Mouse (Mus musculus) hindbrain, embryonic 13.5 days (tissue): ENCODE measurements around the gene Sec14l5. TPM values are rescaled to one million over a fixed set of nuclear protein-coding genes. Genes with fewer than 3 reads are reported as not detected.
A peak's percentile ranks its signal among the peaks of the same experiment; 100 is the strongest.

Experiments used
- ATAC-seq: fragments of 200-750 bp; cut with Nextera tagmentation; 2 replicates; pipeline ENCODE4 v1.8.0; 2017; ENCODE audit warnings: moderate TSS enrichment; ENCODE audit not compliant: low FRiP score
- H3K27ac ChIP-seq: fragments of 300-500 bp; sonication (generic); 2 replicates; pipeline ENCODE4 v1.5.1; 2015; ENCODE audit warnings: inconsistent platforms, mild to moderate bottlenecking, moderate library complexity
- H3K27me3 ChIP-seq: fragments of 300-500 bp; sonication (generic); 2 replicates; pipeline ENCODE4 v1.6.1; 2015; ENCODE audit warnings: mild to moderate bottlenecking, inconsistent platforms
- H3K36me3 ChIP-seq: fragments of 300-500 bp; sonication (generic); 2 replicates; pipeline ENCODE4 v1.6.1; 2015; ENCODE audit warnings: mild to moderate bottlenecking, inconsistent platforms
- H3K4me1 ChIP-seq: fragments of 300-500 bp; sonication (generic); replicated peaks from 2 replicates; pipeline ENCODE4 v1.6.1; 2015; ENCODE audit warnings: inconsistent platforms
- H3K4me2 ChIP-seq: fragments of 300-500 bp; sonication (generic); 2 replicates; pipeline ENCODE4 v1.6.1; 2015; ENCODE audit warnings: inconsistent platforms, mild to moderate bottlenecking, moderate library complexity
- H3K4me3 ChIP-seq: fragments of 300-500 bp; sonication (generic); 2 replicates; pipeline ENCODE4 v1.5.1; 2015; ENCODE audit warnings: mild to moderate bottlenecking, inconsistent platforms
- H3K9ac ChIP-seq: fragments of 300-500 bp; sonication (generic); 2 replicates; pipeline ENCODE4 v1.6.1; 2015; ENCODE audit warnings: mild to moderate bottlenecking, inconsistent platforms
- H3K9me3 ChIP-seq: fragments of 300-500 bp; sonication (generic); 2 replicates; pipeline ENCODE4 v1.6.1; 2016; ENCODE audit warnings: inconsistent platforms
- WGBS: fragments of 180-500 bp; shearing (Covaris S2); methylation state at CpG from one replicate; pipeline ENCODE4 v1.1.7; 2015; 5-methylcytosine and 5-hydroxymethylcytosine counted together
- polyA plus RNA-seq: library from polyadenylated mRNA; unstranded; fragments of >200 nt; fragmentation: Nextera tagmentation; extraction: Ambion mirVana; gene quantifications from 2 replicates; pipeline ENCODE4 v1.2.1, GENCODE M21; 2015

The Sec14l5 gene
- polyA plus RNA-seq, 1 experiment from 2014 or later: 0.66 TPM

- Histone ChIP-seq H3K36me3 (no peaks in the 10 kb centered on the region), H3K9me3 (no peaks in the 10 kb centered on the region), H3K9ac (no peak overlapping the region), H3K4me2 (no peak overlapping the region), H3K4me3 (no peak overlapping the region), H3K27me3 (peaks cover 9% of the 10 kb centered on the region; the same call in 1 of the 2 replicates), H3K4me1 (peaks cover 22% of the 10 kb centered on the region), H3K27ac (no peak overlapping the region)
- 80% methylated on average over 3 of the region's 3 CpGs for WGBS
- ATAC-seq: no peak
Observed at GRCm38 (mm10) chr16:5157113-5157512, 10.2 kb downstream of the Sec14l5 start.

- 77% methylated on average over 8 of the region's 8 CpGs for WGBS
- no peaks in the 10 kb centered on the region for H3K9me3 ChIP-seq
- ATAC-seq: no peak
- peaks cover 9% of the 10 kb centered on the region; the same call in 1 of the 2 replicates for H3K27me3 ChIP-seq
- H3K4me2 ChIP-seq: no peak overlapping the region
- H3K4me1 ChIP-seq: peaks cover 4% of the 10 kb centered on the region
- no peak overlapping the region for H3K4me3 ChIP-seq
- H3K9ac ChIP-seq: no peak overlapping the region
- no peak overlapping the region for H3K27ac ChIP-seq
- no peaks in the 10 kb centered on the region for H3K36me3 ChIP-seq
Observed at GRCm38 (mm10) chr16:5159248-5159647, 12.3 kb downstream of the Sec14l5 start.

GRCm38 (mm10) chr16:5164327-5164726, 17.4 kb downstream of the Sec14l5 start:
- no peaks in the 10 kb centered on the region for H3K36me3 ChIP-seq
- no peaks in the 10 kb centered on the region for H3K9me3 ChIP-seq
- H3K4me3 ChIP-seq: no peak overlapping the region
- 74% methylated on average over 6 of the region's 6 CpGs for WGBS
- 0 out of 2 replicates have a peak, but pooled peaks cover 6% of the 10 kb centered on the region for H3K27me3 ChIP-seq
- no peak overlapping the region for H3K9ac ChIP-seq
- no peaks in the 10 kb centered on the region; the same call in 1 of the 2 replicates for H3K4me1 ChIP-seq
- ATAC-seq: no peak
- H3K4me2 ChIP-seq: no peak overlapping the region
- H3K27ac ChIP-seq: no peak overlapping the region

- H3K9ac ChIP-seq: no peak overlapping the region
- H3K4me1 ChIP-seq: no peaks in the 10 kb centered on the region
- no peak overlapping the region for H3K4me3 ChIP-seq
- H3K36me3 ChIP-seq: no peaks in the 10 kb centered on the region
- ATAC-seq: no peak
- H3K4me2 ChIP-seq: no peak overlapping the region
- no peaks in the 10 kb centered on the region for H3K9me3 ChIP-seq
- H3K27me3 ChIP-seq: 0 out of 2 replicates have a peak, but pooled peaks cover 6% of the 10 kb centered on the region
- no peak overlapping the region for H3K27ac ChIP-seq
- 90% methylated on average over 2 of the region's 2 CpGs for WGBS
Observed at GRCm38 (mm10) chr16:5168038-5168437, 21.1 kb downstream of the Sec14l5 start.

- WGBS: 84% methylated on average over 5 of the region's 5 CpGs
- no peaks in the 10 kb centered on the region for H3K9me3 ChIP-seq
- no peak for ATAC-seq
Observed at GRCm38 (mm10) chr16:5168829-5169228, 21.9 kb downstream of the Sec14l5 start.

GRCm38 (mm10) chr16:5172636-5173035, 25.7 kb downstream of the Sec14l5 start:
- no peak overlapping the region for H3K27ac ChIP-seq
- ATAC-seq: no peak
- no peaks in the 10 kb centered on the region for H3K4me1 ChIP-seq
- H3K36me3 ChIP-seq: no peaks in the 10 kb centered on the region
- H3K9me3 ChIP-seq: no peaks in the 10 kb centered on the region
- H3K27me3 ChIP-seq: 0 out of 2 replicates have a peak, but pooled peaks cover 3% of the 10 kb centered on the region
- H3K4me3 ChIP-seq: no peak overlapping the region
- WGBS: 92% methylated on average over 6 of the region's 6 CpGs
- H3K4me2 ChIP-seq: no peak overlapping the region
- H3K9ac ChIP-seq: no peak overlapping the region

More at GRCm38 (mm10) chr16:5168829-5169228, 21.9 kb downstream of the Sec14l5 start:
- no peak overlapping the region for H3K27ac ChIP-seq
- H3K4me1 ChIP-seq: no peaks in the 10 kb centered on the region
- H3K36me3 ChIP-seq: no peaks in the 10 kb centered on the region
- no peak overlapping the region for H3K9ac ChIP-seq
- 0 out of 2 replicates have a peak, but pooled peaks cover 6% of the 10 kb centered on the region for H3K27me3 ChIP-seq
- no peak overlapping the region for H3K4me3 ChIP-seq
- H3K4me2 ChIP-seq: no peak overlapping the region

GRCm38 (mm10) chr16:5183310-5183975, 36.5 kb downstream of the Sec14l5 start:
- Histone ChIP-seq H3K9ac (no peak overlapping the region), H3K36me3 (no peaks in the 10 kb centered on the region), H3K4me3 (no peak overlapping the region), H3K27me3 (0 out of 2 replicates have a peak, but pooled peaks cover 9% of the 10 kb centered on the region), H3K4me2 (no peak overlapping the region), H3K27ac (no peak overlapping the region), H3K4me1 (peaks cover 5% of the 10 kb centered on the region; the same call in 1 of the 2 replicates), H3K9me3 (no peaks in the 10 kb centered on the region)
- 70% methylated on average over 18 of the region's 18 CpGs for WGBS
- ATAC-seq: no peak

- Histone ChIP-seq H3K27ac (no peak overlapping the region), H3K9me3 (no peaks in the 10 kb centered on the region), H3K4me2 (no peak overlapping the region), H3K36me3 (no peaks in the 10 kb centered on the region), H3K4me1 (peaks cover 5% of the 10 kb centered on the region; the same call in 1 of the 2 replicates), H3K9ac (no peak overlapping the region), H3K4me3 (no peak overlapping the region), H3K27me3 (0 out of 2 replicates have a peak, but pooled peaks cover 9% of the 10 kb centered on the region)
- no peak for ATAC-seq
- WGBS: 64% methylated on average over 8 of the region's 8 CpGs
Observed at GRCm38 (mm10) chr16:5184101-5184500, 37.2 kb downstream of the Sec14l5 start.

- Histone ChIP-seq H3K27ac (no peak overlapping the region), H3K36me3 (no peaks in the 10 kb centered on the region), H3K4me2 (no peak overlapping the region), H3K9ac (no peak overlapping the region), H3K4me3 (no peak overlapping the region), H3K27me3 (peaks cover 12% of the 10 kb centered on the region; the same call in 1 of the 2 replicates), H3K4me1 (peaks cover 5% of the 10 kb centered on the region; the same call in 1 of the 2 replicates), H3K9me3 (no peaks in the 10 kb centered on the region)
- 85% methylated on average over 5 of the region's 5 CpGs for WGBS
- ATAC-seq: no peak
Observed at GRCm38 (mm10) chr16:5184956-5185355, 38.0 kb downstream of the Sec14l5 start.

GRCm38 (mm10) chr16:5185691-5186090, 38.8 kb downstream of the Sec14l5 start:
- no peaks in the 10 kb centered on the region for H3K9me3 ChIP-seq
- H3K27ac ChIP-seq: no peak overlapping the region
- peaks cover 12% of the 10 kb centered on the region; the same call in 1 of the 2 replicates for H3K27me3 ChIP-seq
- no peaks in the 10 kb centered on the region for H3K36me3 ChIP-seq
- ATAC-seq: no peak
- no peak overlapping the region for H3K9ac ChIP-seq
- no peak overlapping the region for H3K4me3 ChIP-seq
- 67% methylated on average over 7 of the region's 7 CpGs for WGBS
- H3K4me1 ChIP-seq: peaks cover 5% of the 10 kb centered on the region; the same call in 1 of the 2 replicates
- no peak overlapping the region for H3K4me2 ChIP-seq

- Histone ChIP-seq H3K4me1 (peaks cover 5% of the 10 kb centered on the region; the same call in 1 of the 2 replicates), H3K4me2 (no peak overlapping the region), H3K9ac (no peak overlapping the region), H3K36me3 (no peaks in the 10 kb centered on the region), H3K27me3 (peaks cover 12% of the 10 kb centered on the region; the same call in 1 of the 2 replicates), H3K4me3 (no peak overlapping the region), H3K27ac (no peak overlapping the region), H3K9me3 (no peaks in the 10 kb centered on the region)
- 81% methylated on average over 7 of the region's 7 CpGs for WGBS
- no peak for ATAC-seq
Observed at GRCm38 (mm10) chr16:5186234-5186633, 39.3 kb downstream of the Sec14l5 start.

- no peak overlapping the region for H3K4me2 ChIP-seq
Observed at GRCm38 (mm10) chr16:5195080-5195479, 48.2 kb downstream of the Sec14l5 start.

GRCm38 (mm10) chr16:5202681-5203080, 55.8 kb downstream of the Sec14l5 start:
- H3K9me3 ChIP-seq: no peaks in the 10 kb centered on the region
- H3K4me2 ChIP-seq: peak overlapping the region; percentile 91
- H3K4me3 ChIP-seq: peak overlapping the region; percentile 73
- H3K9ac ChIP-seq: no peak overlapping the region
- peaks cover 17% of the 10 kb centered on the region for H3K4me1 ChIP-seq
- H3K36me3 ChIP-seq: peaks cover 20% of the 10 kb centered on the region
- ATAC-seq: no peak
- H3K27me3 ChIP-seq: peaks cover 13% of the 10 kb centered on the region
- H3K27ac ChIP-seq: no peak overlapping the region
- 13% methylated on average over 4 of the region's 4 CpGs for WGBS

More at GRCm38 (mm10) chr16:5195080-5195479, 48.2 kb downstream of the Sec14l5 start:
- ATAC-seq: no peak
- 34% methylated on average over 6 of the region's 6 CpGs for WGBS
- H3K27ac ChIP-seq: no peak overlapping the region
- H3K9ac ChIP-seq: no peak overlapping the region
- no peaks in the 10 kb centered on the region for H3K27me3 ChIP-seq
- no peaks in the 10 kb centered on the region for H3K4me1 ChIP-seq
- H3K9me3 ChIP-seq: no peaks in the 10 kb centered on the region
- H3K36me3 ChIP-seq: peaks cover 26% of the 10 kb centered on the region
- no peak overlapping the region for H3K4me3 ChIP-seq
